Mouse (Mus musculus) embryonic stem cell, embryonic (primary cell): ENCODE data around the gene Ppp2r3d.

Source experiments
- CTCF ChIA-PET, 4 experiments: fragments of 300-600 bp in 2 of 4; fragments of 350-600 bp in 2 of 4; sonication (Branson Sonifier 250); formaldehyde crosslinking; loops; one replicate each; lab custom pipeline; 2022; ENCODE audit warnings: inconsistent platforms in 2 of 4; lab: Charles Lee
- POLR2A ChIA-PET, 4 experiments: fragments of 300-600 bp in 2 of 4; fragments of 350-600 bp in 2 of 4; sonication (Branson Sonifier 250); formaldehyde crosslinking; loops; one replicate each; lab custom pipeline; 2022; ENCODE audit warnings: antibody characterized with exemption in 4 of 4, inconsistent platforms in 1 of 4; lab: Charles Lee

Ppp2r3d gene

GRCm38 (mm10) chr9:124424542-124425410, 51.9 kb downstream of the Ppp2r3d start:
- POLR2A ChIA-PET: interaction anchor here (0.6 to 4.6 kb wide), 21 partner anchors 10 to 896 kb away, joined by 3 to 269 read pairs (median 6); partner anchors contain the start of genes Ppp2r3d (in 2 of the 4), 2010315B03Rik (in 1 of the 4) and Sacm1l (in 1 of the 4)
- CTCF ChIA-PET: interaction anchor here in 3 of 4 experiments (0.7 to 1.4 kb wide), 4 partner anchors 15 to 52 kb away, joined by 5 to 16 read pairs (median 8); partner anchors contain the start of gene Ppp2r3d (in 1 of the 3)

GRCm38 (mm10) chr9:124424292-124424541, 52.5 kb downstream of the Ppp2r3d start:
- CTCF ChIA-PET: interaction anchor here in 2 of 4 experiments (0.9 to 1.4 kb wide), 3 partner anchors 15 to 52 kb away, joined by 5 to 11 read pairs (median 6); partner anchors contain the start of gene Ppp2r3d (in 1 of the 2)
- POLR2A ChIA-PET: interaction anchor here (0.9 to 4.6 kb wide), 19 partner anchors 15 to 895 kb away, joined by 3 to 269 read pairs (median 7); partner anchors contain the start of genes Ppp2r3d (in 2 of the 4), 2010315B03Rik (in 1 of the 4) and Sacm1l (in 1 of the 4)

GRCm38 (mm10) chr9:124423552-124424291, 53.0 kb downstream of the Ppp2r3d start:
- POLR2A ChIA-PET: interaction anchor here (0.6 to 4.6 kb wide), 19 partner anchors 16 to 895 kb away, joined by 3 to 269 read pairs (median 9); partner anchors contain the start of genes Ppp2r3d (in 2 of the 4), 2010315B03Rik (in 1 of the 4) and Sacm1l (in 1 of the 4)
- CTCF ChIA-PET: interaction anchor here in 2 of 4 experiments (0.9 to 1.4 kb wide), 3 partner anchors 16 to 53 kb away, joined by 5 to 11 read pairs (median 6); partner anchors contain the start of gene Ppp2r3d (in 1 of the 2)

GRCm38 (mm10) chr9:124422900-124423551, 53.7 kb downstream of the Ppp2r3d start:
- CTCF ChIA-PET: interaction anchor here in 1 of 4 experiments (1.4 kb wide), 1 partner anchor 53 kb away, joined by 6 read pairs; the partner anchor contains the start of gene Ppp2r3d
- POLR2A ChIA-PET: interaction anchor here (0.6 to 4.6 kb wide), 11 partner anchors 16 to 499 kb away, joined by 4 to 269 read pairs (median 28); partner anchors contain the start of genes Ppp2r3d (in 2 of the 4) and 2010315B03Rik (in 1 of the 4)

- CTCF ChIA-PET: no interaction called here
- POLR2A ChIA-PET: interaction anchor here in 1 of 4 experiments (4.6 kb wide), 1 partner anchor 17 kb away, joined by 269 read pairs; no protein-coding TSS in a partner anchor
Observed at GRCm38 (mm10) chr9:124422427-124422826, 54.3 kb downstream of the Ppp2r3d start.

DNA sequence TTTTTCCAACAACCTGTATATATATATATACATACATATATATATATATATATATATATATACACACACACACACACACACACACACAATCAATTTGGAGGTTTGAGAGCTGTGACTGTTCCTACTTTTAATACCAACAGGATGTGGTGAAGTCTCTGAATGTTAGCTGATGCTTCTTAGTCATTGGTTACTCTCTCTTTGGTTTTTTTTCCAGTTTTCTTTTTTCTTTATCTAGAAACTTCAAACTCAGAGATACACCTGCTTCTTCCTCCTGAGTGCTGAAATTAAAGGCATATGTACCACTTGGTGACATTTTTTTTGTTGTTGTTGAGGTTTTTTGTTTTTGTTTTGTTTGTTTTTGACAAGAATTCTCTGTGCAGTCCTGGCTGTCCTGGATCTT, 63.8 kb downstream of the Ppp2r3d start:
- CTCF ChIA-PET: no interaction called here
- POLR2A ChIA-PET: no interaction called here

DNA sequence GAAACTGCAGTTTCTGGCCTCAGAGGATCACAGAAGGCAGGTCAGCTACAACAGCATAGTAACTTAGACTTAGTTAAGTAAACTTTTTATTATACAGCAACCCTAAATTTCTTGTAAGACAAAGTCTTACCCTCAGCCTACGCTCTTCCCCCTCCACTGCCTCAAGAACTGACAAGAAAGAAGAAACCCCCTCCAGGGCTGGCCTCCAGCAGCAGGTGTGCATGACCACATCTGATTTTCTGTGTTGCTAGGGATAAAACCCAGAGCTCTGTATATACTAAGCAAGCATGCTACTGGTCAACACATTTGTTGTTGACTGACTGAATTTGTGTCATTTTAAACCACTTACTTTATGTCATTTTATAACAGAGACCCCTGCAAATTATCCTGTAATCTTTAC, 65.1 kb downstream of the Ppp2r3d start:
- ChIA-PET CTCF (no interaction called here), POLR2A (no interaction called here)

DNA sequence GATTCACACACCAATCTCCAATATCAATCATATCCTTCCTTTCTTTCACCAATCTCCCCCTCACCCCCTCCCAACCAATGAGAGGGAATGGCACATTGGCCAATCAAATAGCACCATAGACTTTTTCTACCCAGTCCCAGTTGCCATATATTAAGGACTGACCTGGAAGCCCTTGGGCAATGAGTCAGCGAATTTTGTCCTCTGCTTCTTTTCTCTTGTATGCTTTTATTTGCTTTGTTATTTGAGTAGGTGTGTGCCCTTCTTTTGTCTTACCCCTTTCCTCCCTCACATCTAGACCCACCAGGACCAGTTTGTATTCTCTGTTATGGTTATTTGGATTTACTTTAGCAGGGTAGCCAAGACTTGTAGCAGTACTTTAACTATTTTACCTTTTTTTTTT, 68.1 kb downstream of the Ppp2r3d start:
- CTCF ChIA-PET: no interaction called here
- POLR2A ChIA-PET: no interaction called here
